Mouse (Mus musculus) small intestine, adult 2 months (tissue): ENCODE results near the gene Etv3.

ENCODE experiments used
- CTCF ChIP-seq: fragments of 200-500 bp; IDR thresholded peaks from 2 replicates; pipeline ENCODE4 v1.5.1; 2012; ENCODE audit warnings: low read depth, mild to moderate bottlenecking, control low read depth, inconsistent platforms, low read length, moderate library complexity, mixed read lengths; ENCODE audit not compliant: insufficient replicate concordance, insufficient read length; ENCODE audit errors: extremely low read depth
- POLR2A ChIP-seq: fragments of 200-500 bp; IDR thresholded peaks from 2 replicates; pipeline ENCODE4 v1.6.1; 2012; ENCODE audit warnings: low read depth, mild to moderate bottlenecking, control low read depth, inconsistent platforms, low read length, moderate library complexity

DNA sequence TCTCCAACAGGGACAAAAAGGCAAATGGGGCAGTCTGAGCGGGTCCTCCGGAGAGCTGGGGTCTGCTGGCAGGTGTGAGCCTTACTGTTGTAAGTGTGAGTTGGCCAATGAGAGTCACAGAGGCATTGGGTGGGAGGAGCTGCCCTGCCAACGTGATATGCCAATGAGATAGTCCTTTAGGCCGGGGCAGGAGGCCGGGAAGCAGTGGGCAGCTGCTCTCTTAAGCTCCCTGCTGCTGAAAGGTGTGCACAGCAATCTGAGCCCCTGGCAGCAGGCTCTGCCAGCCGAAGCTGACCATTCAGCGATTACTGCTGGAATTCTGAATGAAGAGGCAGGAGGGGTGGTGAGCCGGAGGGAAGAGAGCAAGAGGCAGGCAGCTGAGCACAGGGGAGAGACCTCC is 15.5 kb downstream of the Etv3 start:
- TF ChIP-seq POLR2A, result no peak
- TF ChIP-seq CTCF, result no peak
